Mouse (Mus musculus) stomach, embryonic 15.5 days (tissue): ENCODE measurements around the gene Trim21. TPM values are rescaled to one million over a fixed set of nuclear protein-coding genes. Genes with fewer than 3 reads are reported as not detected.

Experiments
- polyA plus RNA-seq: library from polyadenylated mRNA; unstranded; fragments of >200 nt; fragmentation: Nextera tagmentation; extraction: Ambion mirVana; gene quantifications from 2 replicates; pipeline ENCODE4 v1.2.1, GENCODE M21; 2015

Gene Trim21
- polyA plus RNA-seq, 1 experiment from 2014 or later: 0.49 TPM

Other genes starting within 250 kb of the Trim21 start
- 133 and 138 TPM in 2 replicates for gene Rrm1, start 123.8 kb downstream of the Trim21 start, polyA plus RNA-seq
- gene Olfr543, start 83.8 kb downstream of the Trim21 start, polyA plus RNA-seq: 0.41 and 0.53 TPM in 2 replicates
- 0.04 TPM in 2 replicates for gene Olfr544, start 77.2 kb downstream of the Trim21 start, polyA plus RNA-seq
- gene Olfr545, start 65.9 kb downstream of the Trim21 start, polyA plus RNA-seq: not detected in 2 replicates
- gene Olfr547, start 30.7 kb downstream of the Trim21 start, polyA plus RNA-seq: not detected in 2 replicates
- gene Olfr548-ps1, start 24.6 kb downstream of the Trim21 start, polyA plus RNA-seq: not detected in 2 replicates
- gene Olfr549, start 15.6 kb downstream of the Trim21 start, polyA plus RNA-seq: not detected in 2 replicates
- gene Olfr550, start 6.0 kb upstream of the Trim21 start, polyA plus RNA-seq: not detected in 2 replicates
- not detected in 2 replicates for gene Olfr551, start 26.4 kb upstream of the Trim21 start, polyA plus RNA-seq
- gene Olfr552, start 32.3 kb upstream of the Trim21 start, polyA plus RNA-seq: not detected in 2 replicates
- gene Olfr553, start 52.7 kb upstream of the Trim21 start, polyA plus RNA-seq: not detected in 2 replicates
- not detected in 2 replicates for gene Olfr554, start 72.9 kb upstream of the Trim21 start, polyA plus RNA-seq
- gene Olfr555, start 93.3 kb upstream of the Trim21 start, polyA plus RNA-seq: not detected in 2 replicates
- gene Olfr556, start 99.4 kb upstream of the Trim21 start, polyA plus RNA-seq: not detected in 2 replicates
- 12.8 and 13.6 TPM in 2 replicates for gene Trim68, start 121.8 kb upstream of the Trim21 start, polyA plus RNA-seq
- not detected in 2 replicates for gene Olfr557, start 130.4 kb upstream of the Trim21 start, polyA plus RNA-seq
- gene Olfr558, start 136.7 kb upstream of the Trim21 start, polyA plus RNA-seq: 0.18 and 0.30 TPM in 2 replicates
- gene Olfr33, start 153.6 kb upstream of the Trim21 start, polyA plus RNA-seq: not detected in 2 replicates
- gene Olfr559, start 162.0 kb upstream of the Trim21 start, polyA plus RNA-seq: not detected in 2 replicates
- not detected in 2 replicates for gene Olfr560, start 193.9 kb upstream of the Trim21 start, polyA plus RNA-seq
- 0.28 and 0.44 TPM in 2 replicates for gene Olfr78, start 194.0 kb upstream of the Trim21 start, polyA plus RNA-seq
- not detected in 2 replicates for gene Olfr561, start 205.7 kb upstream of the Trim21 start, polyA plus RNA-seq
- not detected in 2 replicates for gene Olfr564, start 238.0 kb upstream of the Trim21 start, polyA plus RNA-seq